Mouse (Mus musculus) v-Abl transformed pro-B cells (cell line): ENCODE measurements around the gene Fmn2.

ENCODE experiments used
- in situ Hi-C, 2 experiments: fragments of 400-800 bp; cut with MboI; formaldehyde crosslinking; loops; one replicate each; pipeline ENCODE4 v1.15.1; 2025; ENCODE audit not compliant: unreplicated experiment in 2 of 2

Fmn2 gene

DNA sequence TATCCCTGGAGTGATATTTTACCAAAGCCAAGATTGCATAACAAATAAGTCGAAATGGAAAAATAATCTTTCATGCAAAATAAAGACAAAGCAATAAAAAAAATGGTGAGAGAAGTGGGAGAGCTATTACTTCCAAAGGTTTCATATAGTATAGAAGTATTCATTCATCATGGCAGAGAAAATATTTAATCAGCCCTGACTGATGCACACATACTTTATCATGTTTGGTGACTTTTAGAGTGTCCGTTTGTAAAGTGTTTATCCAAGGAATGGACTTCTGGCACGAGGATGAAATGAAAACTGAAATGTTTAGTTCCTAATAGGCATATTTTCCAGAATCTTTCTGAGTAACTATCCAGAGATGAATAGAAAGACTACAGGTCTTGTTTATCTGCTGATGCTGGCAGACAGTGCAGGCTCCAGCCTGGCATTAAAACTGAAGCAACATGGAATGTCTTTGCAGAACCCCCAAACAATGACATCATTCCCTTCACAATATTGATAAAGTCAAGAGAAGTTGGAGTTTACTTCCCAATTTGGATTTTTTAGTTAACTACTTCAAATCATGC, 249.4 kb downstream of the Fmn2 start:
- in situ Hi-C loops: no loop called here

DNA sequence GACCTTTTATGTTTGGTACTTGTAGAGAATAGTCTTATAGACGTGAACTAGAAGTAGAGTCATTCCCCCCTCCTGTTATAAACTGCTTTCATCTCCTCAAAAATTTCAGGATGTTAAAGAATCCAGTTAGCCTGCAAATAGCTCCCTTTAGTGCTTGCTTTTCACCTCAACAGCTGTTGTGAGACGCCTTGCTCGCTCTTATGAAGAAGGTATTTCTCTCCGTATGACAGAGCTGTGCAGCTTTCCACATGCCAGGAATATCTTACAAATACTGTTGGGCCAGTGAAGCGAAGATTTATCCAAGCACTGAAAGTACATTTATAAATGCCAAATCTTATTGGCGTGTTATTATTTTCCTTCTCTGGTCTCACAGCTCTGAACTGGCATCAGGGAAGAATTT, 257.7 kb downstream of the Fmn2 start:
- in situ Hi-C loops: no loop called here

DNA sequence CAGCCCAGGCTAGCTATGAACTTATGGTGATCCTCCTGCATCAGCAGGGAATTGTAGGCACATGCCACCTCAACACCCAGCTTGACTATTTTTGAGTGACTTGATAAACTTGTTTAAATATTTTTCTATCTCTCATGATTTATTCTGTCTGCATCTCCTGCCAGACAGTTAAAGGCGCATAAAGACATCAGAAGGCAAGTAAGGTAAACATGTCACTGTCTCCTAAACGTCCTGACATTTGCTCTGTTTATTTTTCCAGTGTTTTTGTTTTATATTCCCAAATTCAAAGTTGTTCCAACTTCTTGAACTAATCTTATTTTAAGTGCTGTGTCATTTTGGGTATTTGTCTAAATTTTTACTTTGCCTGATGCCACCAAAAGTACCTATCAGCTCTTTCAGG, 264.1 kb downstream of the Fmn2 start:
- in situ Hi-C loops: no loop called here

DNA sequence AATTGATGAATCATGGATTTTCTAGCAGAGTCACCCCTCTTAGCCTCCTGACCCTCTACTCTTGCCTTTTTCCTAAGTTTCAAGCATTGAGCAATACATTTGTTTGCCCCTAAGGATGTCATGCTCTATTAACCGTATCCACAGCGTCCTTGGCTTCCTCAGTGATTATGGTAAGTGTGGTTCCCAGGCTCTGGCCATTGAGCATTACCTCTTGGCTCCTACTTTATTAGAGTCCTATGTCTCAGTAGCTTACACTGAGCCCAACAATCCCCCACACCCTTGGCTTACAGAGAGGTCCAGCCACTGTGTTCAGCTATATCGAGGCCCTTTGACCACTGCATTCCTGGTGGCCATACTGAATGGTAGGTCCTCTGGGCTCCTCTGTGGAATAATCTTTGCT, 265.2 kb downstream of the Fmn2 start:
- in situ Hi-C loops: no loop called here

DNA sequence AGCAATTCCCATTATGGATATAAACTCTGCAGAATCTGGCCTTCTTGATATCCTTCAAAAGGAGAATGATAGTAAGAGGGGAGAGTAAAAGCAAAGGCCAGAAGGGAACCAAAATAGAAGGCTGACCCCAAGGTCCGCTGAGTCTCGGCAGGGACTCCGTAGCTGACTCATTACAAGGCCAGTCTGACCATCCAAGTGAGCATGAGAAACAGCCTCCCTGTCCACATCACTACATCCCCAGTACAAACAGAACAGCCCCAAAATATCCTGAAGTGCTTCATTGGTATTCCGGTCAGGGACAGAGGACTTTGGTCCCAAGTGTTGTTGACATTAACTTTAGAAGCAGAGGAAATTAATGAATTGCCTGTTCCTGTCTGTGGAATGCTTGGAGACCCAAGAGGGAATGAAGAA, 270.3 kb downstream of the Fmn2 start:
- in situ Hi-C loops: no loop called here

DNA sequence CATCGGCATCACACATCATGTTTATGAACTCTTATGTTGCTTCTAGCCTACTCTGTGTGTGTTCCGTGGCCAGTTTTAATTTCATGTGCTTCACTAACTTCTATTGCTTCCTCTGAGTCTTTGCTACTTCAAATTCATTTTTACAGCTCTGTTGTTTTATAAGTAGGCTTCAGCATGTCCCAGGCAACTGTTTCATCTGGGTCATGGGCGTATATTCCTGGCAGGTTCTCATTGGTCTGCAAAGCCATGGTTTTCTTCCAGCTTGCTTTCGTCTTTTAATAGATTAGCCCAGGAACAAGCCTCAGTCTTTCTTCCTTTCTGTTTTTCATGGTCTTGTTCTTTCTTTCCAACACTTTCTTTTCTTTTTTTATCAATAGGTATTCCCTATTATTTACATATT, 279.4 kb downstream of the Fmn2 start:
- in situ Hi-C loops: no loop called here

DNA sequence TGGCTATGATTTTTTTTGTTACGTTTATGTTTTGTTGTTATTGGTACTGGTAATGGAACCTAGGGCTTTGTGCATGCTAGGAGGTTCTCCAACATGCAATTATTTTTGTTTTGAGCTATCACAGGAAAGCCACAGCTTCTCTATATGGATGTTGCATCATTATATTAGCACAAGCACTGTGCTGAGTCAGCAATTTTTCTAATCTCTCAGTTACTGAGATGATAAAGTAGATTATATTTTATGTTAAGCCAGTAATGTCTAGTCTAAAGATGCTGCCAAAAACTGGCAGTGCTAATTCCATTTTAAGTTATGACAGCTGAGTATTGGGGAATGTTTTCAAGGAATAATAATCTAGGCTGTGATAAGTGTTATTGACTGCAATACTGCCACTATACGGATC, 287.0 kb downstream of the Fmn2 start:
- in situ Hi-C loops: no loop called here

DNA sequence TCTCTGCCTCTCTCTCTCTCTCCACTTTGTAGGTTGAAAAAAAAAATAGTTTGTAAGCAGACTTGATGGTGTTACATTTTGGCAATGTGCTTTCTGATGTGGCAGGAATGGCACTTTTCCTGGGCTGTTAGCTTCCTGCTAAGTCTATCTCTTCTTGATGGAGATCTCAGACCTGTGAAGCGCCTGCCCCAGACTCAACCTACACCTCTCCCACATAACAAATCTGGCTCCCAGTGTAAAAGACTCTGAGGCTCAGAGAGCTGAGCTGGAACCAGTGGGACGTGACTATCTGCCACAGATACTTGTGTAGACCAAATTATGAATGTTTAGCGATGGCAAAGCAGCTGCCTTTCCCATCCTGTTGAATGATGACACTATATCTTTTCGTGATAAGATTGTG, 310.2 kb downstream of the Fmn2 start:
- in situ Hi-C loops: no loop called here

DNA sequence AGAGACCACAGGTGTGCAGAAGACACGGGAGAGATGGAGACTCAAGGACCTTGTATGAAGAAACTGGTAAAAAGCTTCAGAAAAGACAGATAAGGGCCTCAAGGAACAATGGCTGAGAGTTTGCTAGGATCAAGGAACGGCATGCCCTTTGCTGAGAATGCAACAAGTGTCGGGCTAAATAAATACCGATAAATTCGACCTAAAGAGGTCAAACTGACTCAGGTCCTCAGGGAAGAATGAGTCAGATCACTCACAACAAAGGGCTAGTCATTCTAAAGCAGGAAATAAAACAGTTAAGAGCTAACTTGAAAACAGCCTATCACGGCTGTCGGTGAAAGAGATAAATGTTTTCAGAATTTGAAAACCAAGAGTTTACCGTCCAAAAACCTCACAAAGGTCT, 324.9 kb downstream of the Fmn2 start:
- in situ Hi-C loops: no loop called here

DNA sequence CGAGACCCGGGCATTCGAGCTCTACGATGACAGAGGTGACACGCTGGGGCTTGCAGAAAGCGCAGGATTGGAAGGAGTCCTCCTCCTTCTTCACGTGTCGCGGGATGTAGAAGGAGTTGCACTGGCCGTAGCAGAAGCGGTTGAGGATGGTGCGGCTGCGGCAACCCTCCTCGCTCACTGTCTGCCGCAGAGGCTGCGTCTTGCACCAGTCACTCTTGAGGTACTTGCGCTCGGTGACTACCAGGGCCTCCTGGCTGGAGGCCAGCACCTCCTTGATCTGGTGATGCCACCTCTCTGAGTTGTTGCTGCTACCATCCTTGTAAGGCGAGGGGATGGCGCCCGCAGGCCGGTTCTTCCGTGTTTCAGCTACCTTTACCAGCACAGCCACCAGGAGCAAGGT, 335.2 kb downstream of the Fmn2 start:
- in situ Hi-C loops: no loop called here

DNA sequence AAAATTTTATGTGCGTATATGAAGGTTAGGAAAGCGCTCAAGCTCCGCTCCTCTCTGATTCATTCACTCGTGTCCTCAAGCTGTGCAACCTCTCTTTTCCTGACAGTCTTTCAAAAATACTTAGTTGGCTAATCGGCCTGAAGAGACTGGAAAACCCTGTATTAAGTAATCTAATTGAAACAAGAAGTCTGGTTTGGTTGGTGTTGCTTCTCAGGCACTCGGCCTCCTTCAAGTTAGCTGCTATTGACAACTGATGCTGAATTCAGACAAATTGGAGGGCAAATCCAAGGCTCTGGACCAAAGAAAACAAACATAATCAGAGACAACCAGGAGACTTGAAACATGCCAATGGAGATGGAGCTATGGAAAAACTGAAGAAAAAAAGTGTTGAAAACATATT, 343.2 kb downstream of the Fmn2 start:
- in situ Hi-C loops: no loop called here

DNA sequence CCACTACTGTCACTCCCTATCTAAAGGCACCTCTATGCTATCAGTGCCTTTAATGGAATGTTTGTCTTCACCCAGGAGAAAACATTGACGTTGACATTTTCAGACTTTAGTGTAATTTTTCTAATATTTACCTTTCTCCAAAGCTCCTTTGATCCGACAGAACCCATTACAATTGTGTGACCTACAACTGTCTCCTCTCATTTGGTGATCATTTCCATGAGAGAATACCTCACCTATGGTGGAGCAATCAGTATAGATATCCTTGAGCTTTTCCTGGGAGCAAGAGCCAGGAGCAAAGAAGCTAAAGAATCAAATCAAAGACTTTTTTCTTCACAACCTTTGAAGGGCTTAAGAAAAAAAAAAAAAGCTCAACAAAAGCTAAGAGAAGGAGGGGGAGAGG, 354.6 kb downstream of the Fmn2 start:
- in situ Hi-C loops: no loop called here

DNA sequence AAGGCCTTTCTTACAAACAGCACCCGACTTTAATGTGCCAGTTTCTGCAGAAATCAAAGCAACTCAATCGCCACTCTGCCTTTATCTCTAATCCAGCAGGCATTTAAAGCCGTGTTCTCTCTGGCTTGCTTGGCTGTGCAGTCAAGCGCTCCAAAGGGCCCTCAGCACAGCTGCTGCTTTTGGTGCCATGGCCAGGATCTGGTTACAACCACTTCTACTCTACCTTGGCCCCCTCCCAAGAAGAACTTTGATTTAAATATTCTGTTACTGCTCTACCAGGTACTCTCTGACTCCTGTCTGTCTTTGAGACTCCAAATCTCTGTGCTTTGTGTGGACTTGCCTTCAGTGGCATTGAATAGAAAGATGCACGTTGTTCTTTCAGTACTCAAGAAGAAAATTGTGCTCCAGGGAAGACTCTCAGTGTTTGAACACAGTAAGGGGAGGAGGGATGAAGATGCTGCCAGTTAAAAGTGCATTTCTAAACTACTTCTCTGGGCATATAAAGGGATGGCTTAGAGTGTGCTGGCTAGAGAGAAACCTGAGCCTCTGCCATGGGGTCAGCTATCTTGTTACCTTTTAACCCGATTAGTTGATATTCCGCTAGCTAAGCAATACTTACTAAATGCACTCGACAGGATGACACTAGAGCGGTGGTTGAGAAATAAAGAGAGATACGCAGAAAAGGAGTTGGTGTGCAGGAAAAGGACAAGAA, 358.9 kb downstream of the Fmn2 start:
- in situ Hi-C loops: no loop called here
